Mouse (Mus musculus): ENCODE data around the gene Dtx2.

- TF ChIP-seq CTCF (IDR thresholded peaks at IDR 0.05; ENCODE audit: extremely low read depth, insufficient read depth, insufficient read length, insufficient replicate concordance), result no peak
- TF ChIP-seq POLR2A (IDR thresholded peaks at IDR 0.05; ENCODE audit: low read depth, low read length), result no peak
Measured at GRCm38 (mm10) chr5:135951660-135952059, 42.9 kb upstream of the Dtx2 start.

Data from spleen, adult 2 months (tissue).